Mouse (Mus musculus) retina, postnatal 1 day (tissue): Measurements from ENCODE around the gene Sqor.

Experiments used
- DNase-seq: peaks from one replicate; pipeline ENCODE4 v3.0.0-alpha.2; 2012

Sqor gene

DNA sequence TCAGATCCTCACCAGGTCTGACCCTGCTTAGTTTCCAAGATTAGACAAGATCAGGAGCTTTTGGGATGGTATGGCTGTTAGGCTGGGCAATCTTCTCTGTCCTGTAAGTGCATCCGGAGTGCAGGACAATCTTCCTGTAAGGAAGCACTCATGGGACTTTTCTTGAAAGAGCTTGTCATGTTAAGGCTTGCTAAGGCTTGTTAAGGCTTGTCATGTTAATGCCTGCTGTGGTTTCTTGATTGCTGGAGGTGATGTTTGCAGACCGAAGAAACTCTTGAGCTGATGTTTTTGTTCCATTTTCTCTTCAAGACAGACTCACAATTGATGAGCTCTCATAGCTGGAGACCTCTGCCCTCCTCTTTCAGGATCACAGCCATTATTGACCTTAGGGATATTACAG is 21.1 kb downstream of the Sqor start:
- no peak for DNase-seq

DNA sequence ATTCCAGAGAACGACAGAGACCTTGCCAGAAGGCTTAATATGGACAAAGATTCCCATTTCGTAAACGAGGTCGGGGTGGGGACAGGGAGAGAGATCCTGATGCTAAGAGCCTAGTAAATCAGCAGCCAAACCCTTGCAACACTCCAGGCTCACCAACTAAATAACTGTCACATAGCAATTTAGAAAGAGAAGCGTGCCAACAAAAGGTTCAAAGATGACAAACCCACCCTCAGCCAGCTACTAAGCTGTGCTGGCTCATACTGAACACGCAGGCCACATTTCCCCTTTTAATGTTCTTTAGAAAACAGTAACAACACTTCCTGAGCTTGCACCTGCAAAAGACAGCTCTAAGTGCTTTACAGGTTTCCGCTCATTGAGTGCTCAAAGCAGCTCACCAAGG is 24.3 kb downstream of the Sqor start:
- no peak for DNase-seq

GRCm38 (mm10) chr2:122789730-122790129 is 24.7 kb downstream of the Sqor start:
- DNase-seq, result no peak

DNA sequence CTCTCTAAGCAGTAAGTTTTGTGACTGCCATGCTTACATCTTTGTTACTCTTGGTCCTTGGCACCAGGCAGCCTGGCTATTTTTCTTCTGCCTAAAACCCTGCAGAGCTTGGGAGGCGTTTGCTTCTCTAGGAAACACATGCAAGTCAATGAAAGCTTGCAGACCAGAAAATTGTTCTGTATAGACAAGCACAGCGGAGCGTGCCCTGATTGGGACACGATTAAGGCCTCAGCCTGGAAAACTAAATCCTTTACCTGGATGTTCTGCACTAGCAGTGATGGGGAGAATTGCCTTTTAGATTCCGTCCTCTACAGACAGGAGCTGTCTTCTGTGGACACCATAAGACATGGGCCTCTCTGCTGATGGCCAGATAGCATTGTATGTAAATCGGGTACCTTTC is 39.4 kb downstream of the Sqor start:
- no peak for DNase-seq

DNA sequence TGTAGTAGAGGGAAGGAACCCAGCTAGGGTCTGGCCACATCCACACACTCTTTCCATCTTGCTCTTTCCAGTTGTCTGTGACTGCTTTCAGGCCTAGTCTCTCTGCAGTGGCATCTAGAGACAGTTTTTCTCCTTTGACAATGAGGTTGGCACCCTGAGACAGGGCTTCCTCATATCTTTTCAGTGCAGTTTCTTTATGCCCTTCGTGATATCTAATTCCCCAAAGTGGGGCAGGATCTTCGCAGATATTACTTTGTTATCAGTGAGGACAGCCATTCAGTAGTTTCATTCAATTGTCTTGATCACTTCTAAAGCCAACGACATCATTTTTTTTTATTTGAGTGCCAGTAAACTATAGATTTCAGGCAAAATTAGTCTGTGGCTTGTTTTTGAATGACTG is 41.0 kb downstream of the Sqor start:
- DNase-seq, result no peak

- DNase-seq, result peak; percentile 48
Observed at GRCm38 (mm10) chr2:122809027-122809426, 44.0 kb downstream of the Sqor start.

GRCm38 (mm10) chr2:122816986-122817385 is 51.9 kb downstream of the Sqor start:
- no peak for DNase-seq

GRCm38 (mm10) chr2:122821246-122821645 is 56.2 kb downstream of the Sqor start:
- no peak for DNase-seq

- DNase-seq, result peak; percentile 69
Observed at GRCm38 (mm10) chr2:122825406-122826236, 60.6 kb downstream of the Sqor start.

DNA sequence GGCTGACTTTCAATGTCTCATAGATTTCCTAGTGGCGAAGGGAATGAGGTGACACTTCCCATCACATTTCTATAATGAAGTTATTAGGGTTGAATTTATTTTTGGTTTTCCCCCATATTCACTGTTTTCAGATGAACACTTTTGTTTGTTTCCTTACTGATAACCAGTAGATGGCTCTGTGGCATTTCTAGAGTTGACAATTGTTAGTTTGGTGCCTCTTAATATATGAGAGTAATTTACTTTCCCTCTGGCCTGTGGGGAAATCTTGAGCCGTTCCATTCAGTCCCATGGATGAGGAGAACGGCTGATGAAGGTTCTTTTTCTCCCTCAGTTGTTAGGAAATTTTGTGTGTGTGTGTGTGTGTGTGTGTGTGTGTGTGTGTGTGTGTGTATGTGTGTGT is 61.3 kb downstream of the Sqor start:
- no peak for DNase-seq

DNA sequence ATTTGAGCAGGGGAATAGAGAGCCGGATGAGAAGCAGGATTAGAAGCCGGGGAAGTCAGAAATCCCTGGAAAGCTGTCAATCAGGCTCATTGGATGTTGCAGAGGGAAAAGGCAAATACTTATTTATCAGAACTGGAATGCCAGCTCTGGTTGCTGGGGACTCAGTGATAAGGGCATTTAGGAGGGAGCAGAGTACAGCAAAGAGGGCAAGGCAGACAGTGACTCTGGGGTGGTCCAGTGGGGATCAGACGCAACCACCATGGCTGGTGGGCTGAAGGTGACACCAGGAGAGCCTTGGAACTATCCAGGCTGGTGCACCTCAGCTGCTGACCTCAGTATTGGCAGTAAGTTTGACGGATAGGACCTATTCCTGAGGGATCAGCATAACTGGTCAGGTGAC is 89.6 kb downstream of the Sqor start:
- peak; percentile 16 for DNase-seq

DNA sequence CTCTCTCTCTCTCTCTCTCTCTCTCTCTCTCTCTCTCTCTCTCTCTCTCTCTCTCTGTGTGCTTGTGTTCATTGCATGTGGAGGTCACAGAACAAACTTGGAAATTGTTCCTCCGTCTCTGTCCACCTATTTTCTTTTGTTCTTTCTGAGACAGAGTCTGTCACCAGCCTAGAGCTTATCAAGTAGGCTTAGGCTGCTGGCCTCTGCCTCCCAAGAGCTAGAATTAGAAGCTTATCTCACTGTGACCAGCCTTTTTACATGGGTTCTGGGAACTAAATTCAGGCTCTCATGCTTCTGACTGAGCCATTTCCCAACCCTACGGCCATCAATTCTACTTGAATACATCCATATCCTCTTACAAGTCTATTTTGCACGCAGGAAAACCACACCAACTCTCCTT is 90.3 kb downstream of the Sqor start:
- DNase-seq, result no peak
